22 mouse cellular contexts compared by ENCODE assay signal in the genomic region with DNA sequence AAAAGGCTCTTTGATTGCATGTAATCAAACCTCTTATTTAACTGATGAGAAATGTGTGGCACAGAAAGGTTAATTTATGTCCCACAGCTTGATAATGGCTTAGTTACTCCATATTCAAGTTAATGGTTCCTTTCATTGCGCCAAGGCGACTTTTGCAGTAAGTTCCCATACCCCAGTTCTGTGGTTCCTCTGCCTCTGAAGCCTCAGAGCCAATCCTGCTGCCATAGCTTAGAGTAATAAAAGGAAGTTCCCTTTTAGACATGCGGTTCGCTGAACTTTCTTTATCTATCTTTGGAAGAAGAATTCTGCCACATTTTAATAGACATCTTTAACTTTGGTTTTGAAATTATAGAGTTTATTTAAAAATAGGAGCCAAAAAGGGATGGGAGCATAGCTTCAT. TPM values are rescaled to one million over a fixed set of nuclear protein-coding genes. Genes with fewer than 3 reads are reported as not detected.
"Had no signal": no experiment of that assay in that cellular context is flagged by ENCODE, and none has a peak within 500 bp of the region (broad histone marks: within the 10 kb centered on the region; RNA-seq: fewer than 3 reads in every experiment).

No protein-coding gene starts in this region.

- DNase-seq: kidney, adult 8-10 months; kidney, postnatal 10 days; kidney, postnatal 36 days; layer of hippocampus, adult 9-11 months; liver; liver, embryonic 13.5 days; lung, adult 2 months; lung, postnatal 14 days; lung, postnatal 4 days; right cerebral cortex, postnatal 4 days; thymus, postnatal 25 days had no signal

- H3K9ac ChIP-seq: kidney, embryonic 15.5 days; limb, embryonic 13.5 days; liver, embryonic 13.5 days; midbrain, embryonic 13.5 days; neural tube, embryonic 13.5 days had no signal

- H3K27ac ChIP-seq: kidney, embryonic 15.5 days; limb, embryonic 10.5 days; limb, embryonic 13.5 days; liver, embryonic 13.5 days; midbrain, embryonic 10.5 days; midbrain, embryonic 13.5 days; neural tube, embryonic 13.5 days; stomach, postnatal 0 days had no signal

- H3K27me3 ChIP-seq: liver, embryonic 13.5 days; neural tube, embryonic 13.5 days had no signal

- ATAC-seq: midbrain, embryonic 13.5 days; midbrain, embryonic 16.5 days had no signal

- H3K4me3 ChIP-seq: kidney, embryonic 15.5 days; limb, embryonic 10.5 days; limb, embryonic 13.5 days; liver, embryonic 13.5 days; megakaryocyte, embryonic 14.5 days; midbrain, embryonic 10.5 days; midbrain, embryonic 13.5 days; myocyte; neural tube, embryonic 13.5 days had no signal

- H3K4me1 ChIP-seq: kidney, embryonic 15.5 days; limb, embryonic 10.5 days; limb, embryonic 13.5 days; liver, embryonic 13.5 days; megakaryocyte, embryonic 14.5 days; midbrain, embryonic 10.5 days had no signal

- H3K9me3 ChIP-seq: kidney, embryonic 15.5 days; limb, embryonic 10.5 days; limb, embryonic 13.5 days; liver, embryonic 13.5 days; megakaryocyte, embryonic 14.5 days; midbrain, embryonic 10.5 days; midbrain, embryonic 13.5 days; neural tube, embryonic 13.5 days had no signal

- H3K36me3 ChIP-seq: kidney, embryonic 15.5 days; limb, embryonic 10.5 days; limb, embryonic 13.5 days; liver, embryonic 13.5 days; midbrain, embryonic 10.5 days; midbrain, embryonic 13.5 days; neural tube, embryonic 13.5 days had no signal

- H3K4me2 ChIP-seq: kidney, embryonic 15.5 days; limb, embryonic 13.5 days; liver, embryonic 13.5 days; midbrain, embryonic 13.5 days; neural tube, embryonic 13.5 days had no signal

RNA-seq across cellular contexts. Expression of a gene that starts 19.7 kb away (rescaled TPM):
- total RNA-seq: monocyte, adult 5-6 weeks had no signal
